Mouse (Mus musculus) G1E-ER4 (cell line): ENCODE results near the gene Cpa3. TPM values are rescaled to one million over a fixed set of nuclear protein-coding genes. Genes with fewer than 3 reads are reported as not detected.
A peak's percentile ranks its signal among the peaks of the same experiment; 100 is the strongest.

Experiments used
- GATA1 ChIP-seq: IDR thresholded peaks from one replicate; pipeline ENCODE4 v1.8.0; 2012; ENCODE audit warnings: low read length, inconsistent platforms
- polyA plus RNA-seq: library from polyadenylated mRNA; stranded (reverse); fragments of >175 nt; gene quantifications from 2 replicates; pipeline ENCODE4 v1.2.3, GENCODE M21; 2012

The Cpa3 gene
- 0.37 and 0.49 TPM in 2 replicates for polyA plus RNA-seq

DNA sequence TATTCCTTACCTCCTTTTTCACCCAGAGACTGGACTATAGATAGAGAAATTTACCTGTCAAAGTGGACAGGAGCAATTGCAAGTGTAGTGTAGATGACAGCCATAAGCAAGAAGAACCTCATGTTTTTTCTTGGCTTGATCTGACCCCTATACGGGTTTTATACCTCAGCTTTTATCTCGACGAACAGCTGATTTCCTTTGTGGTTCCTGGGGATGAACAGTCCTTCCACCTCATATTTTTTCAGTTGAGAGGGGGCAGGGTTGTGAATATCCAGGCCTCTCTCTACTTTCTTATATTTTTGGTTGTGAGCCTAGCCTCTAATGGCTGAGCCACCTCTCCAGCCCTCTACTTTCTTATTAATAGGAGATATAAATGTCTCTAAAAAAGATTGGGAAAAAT, at the start of gene Cpa3:
Cpa3 (minus strand) TSS at position 132 of the 400 bp plus-strand sequence.
- no peak for TF ChIP-seq GATA1

GRCm38 (mm10) chr3:20291370-20291769, 49.4 kb upstream of the Cpa3 start:
- no peak for TF ChIP-seq GATA1

DNA sequence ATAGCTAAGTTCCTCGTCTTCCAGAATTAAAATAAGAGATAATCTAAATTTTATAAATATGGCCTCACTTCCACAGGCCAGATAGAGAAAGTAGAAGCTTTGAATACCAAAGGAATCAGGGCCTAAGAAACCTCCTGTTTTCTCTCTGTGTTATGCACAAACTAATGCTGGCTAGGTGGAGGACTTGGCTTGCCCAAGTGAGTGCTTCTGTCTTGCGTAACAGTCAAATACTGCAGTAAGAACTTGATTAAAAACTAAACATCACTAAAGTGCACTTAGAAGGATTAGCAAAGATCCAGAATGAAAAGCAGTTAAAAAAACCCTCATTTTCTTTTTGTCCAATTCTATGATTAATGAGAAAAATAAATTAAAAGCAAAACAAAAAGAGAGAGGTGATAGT, 46.8 kb upstream of the Cpa3 start:
- TF ChIP-seq GATA1, result no peak

DNA sequence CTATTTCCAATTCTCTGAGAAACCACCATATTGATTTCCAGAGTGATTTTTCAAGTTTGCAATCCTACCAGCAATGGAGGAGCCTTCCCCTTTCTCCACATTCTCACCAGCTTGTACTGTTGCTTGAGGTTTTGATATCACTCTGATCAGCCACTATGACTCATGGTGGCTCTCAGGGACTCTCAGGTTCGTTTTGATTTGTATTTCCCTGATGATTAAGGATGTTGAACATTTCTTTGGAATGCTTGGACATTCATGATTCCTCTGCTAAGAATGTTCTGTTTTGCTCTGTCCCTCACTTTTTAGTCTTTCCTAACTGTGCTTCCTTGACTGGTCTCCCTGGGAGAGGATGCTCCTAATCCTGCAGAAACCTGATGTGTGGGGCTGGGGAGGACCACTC, 39.8 kb upstream of the Cpa3 start:
- TF ChIP-seq GATA1, result no peak

- TF ChIP-seq GATA1, result no peak
Observed at GRCm38 (mm10) chr3:20275633-20276032, 33.7 kb upstream of the Cpa3 start, which contains the start of gene Cpb1. Gene Cpb1, minus strand, starts transcription at chr3:20275733.

DNA sequence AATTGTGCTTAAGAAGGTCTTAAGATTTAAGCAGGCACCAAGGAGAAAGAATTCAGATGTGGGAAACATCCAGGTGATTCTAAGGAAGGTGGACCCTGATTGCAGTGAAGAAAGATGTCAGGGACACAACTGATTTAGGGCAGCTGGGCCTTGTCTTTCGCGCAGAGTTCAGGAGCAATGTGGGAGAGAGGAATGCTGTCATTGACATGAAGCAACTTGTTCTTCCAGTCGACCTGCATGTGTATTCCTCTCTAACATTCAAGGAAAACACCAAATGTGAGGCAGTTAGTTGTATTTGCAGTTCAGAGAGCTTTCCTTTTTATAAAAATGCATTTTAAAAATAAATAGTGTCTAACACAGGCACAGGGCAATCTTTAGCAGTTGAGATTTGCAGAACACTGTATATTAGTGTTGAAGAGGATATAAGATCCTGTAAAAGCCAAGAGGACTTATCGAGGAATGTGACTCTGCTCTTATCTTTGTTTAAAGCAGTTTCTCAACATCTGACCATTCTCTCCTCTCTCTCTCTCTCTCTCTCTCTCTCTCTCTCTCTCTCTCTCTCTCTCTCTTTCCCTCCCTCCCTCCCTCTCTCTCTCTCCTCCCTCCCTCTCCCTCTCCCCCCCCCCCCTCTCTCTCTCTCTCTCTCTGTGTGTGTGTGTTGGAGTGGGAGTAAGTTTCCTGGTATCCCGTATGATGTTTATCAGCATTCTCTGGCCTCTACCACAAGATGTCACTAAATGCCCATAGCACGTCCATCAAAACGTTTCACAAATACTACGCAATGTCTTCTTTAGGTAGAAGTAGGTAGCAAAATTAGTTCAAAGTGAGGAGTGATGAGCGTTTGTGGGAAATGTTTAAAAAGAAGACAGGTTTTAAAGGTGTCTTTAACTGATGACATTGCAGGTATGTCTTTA, 12.8 kb upstream of the Cpa3 start:
- no peak for TF ChIP-seq GATA1

DNA sequence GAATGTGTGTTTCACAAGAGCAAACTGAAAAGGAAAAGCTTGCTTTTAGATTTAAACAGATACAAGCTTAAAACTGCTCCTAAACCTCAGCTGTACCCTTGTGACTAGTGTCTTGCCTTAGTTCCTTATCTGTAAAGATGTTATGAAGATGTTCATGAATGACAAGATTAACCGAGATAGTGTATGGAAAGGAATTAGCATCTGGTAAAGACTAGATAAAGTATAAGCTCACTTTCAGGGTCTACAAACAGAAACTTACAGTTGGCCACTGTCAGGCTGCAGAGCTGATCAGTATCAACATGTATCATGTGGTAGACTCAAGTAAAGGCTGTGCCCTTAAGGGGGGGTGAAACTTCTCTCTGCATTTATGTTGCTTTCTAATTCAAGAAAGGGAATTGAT, 1.9 kb upstream of the Cpa3 start:
- TF ChIP-seq GATA1, result peak; percentile 74

- peak; percentile 15 for TF ChIP-seq GATA1
Observed at GRCm38 (mm10) chr3:20239741-20240140, 2.2 kb downstream of the Cpa3 start.

- TF ChIP-seq GATA1, result no peak
Observed at GRCm38 (mm10) chr3:20236965-20237364, 5.0 kb downstream of the Cpa3 start.

DNA sequence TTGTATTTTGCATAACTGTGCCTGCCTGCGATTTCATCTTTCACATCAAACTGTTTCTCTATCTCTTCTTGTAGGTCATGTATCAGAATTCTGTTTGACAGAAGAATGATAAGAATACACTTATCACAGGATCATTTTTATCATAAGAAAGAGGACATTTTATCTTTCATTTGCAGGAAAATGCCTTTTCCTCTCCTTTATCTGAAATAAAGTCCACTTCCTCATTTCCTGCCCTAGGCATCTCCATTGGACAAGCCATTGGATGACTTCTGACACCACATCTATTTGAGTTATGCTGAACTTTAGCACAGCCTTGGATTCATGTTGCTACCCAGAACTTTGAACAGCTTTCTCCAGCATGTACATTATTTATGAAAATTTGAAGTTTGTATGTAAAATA, 13.0 kb downstream of the Cpa3 start:
- peak; percentile 40 for TF ChIP-seq GATA1

DNA sequence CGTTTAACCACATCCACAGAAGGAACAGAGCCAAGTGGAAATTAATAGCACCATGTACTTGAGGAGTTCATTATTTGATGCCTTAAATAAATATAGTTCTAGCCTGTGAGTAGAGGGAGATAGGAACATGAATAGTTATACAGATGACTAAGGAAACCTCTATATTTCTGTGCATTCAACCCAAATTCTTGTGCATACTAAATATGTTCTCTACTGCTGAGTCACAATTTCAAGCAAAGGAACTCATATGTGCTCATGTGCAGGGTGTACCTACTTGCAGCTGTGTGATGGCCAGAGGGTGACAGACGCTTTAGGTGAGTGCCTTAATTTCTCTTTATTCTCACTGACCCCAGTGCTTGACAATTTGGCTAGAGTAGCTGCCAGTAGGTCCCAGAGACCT, 16.6 kb downstream of the Cpa3 start:
- no peak for TF ChIP-seq GATA1

GRCm38 (mm10) chr3:20222926-20223698, 18.9 kb downstream of the Cpa3 start:
- TF ChIP-seq GATA1, result no peak

DNA sequence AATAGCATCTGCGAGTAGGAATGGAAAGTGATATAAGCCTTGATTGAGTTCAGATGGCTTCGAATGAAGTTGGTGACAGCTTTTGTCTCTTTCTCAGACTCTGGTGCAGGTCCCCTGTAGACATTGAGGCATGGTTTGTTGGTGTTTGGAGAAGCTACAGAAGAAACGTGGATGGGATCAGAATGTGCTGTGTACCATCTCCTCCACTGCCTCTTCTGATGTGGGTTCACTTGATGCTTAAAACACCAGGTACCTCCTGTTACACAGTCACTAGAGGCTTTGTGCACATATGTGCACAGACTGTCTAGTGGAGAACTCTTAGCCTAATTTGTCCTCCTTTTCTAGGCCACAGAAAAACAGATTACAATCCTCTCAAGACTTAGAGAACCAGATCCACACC, 19.8 kb downstream of the Cpa3 start:
- TF ChIP-seq GATA1, result no peak

GRCm38 (mm10) chr3:20198869-20199268, 43.1 kb downstream of the Cpa3 start:
- no peak for TF ChIP-seq GATA1

DNA sequence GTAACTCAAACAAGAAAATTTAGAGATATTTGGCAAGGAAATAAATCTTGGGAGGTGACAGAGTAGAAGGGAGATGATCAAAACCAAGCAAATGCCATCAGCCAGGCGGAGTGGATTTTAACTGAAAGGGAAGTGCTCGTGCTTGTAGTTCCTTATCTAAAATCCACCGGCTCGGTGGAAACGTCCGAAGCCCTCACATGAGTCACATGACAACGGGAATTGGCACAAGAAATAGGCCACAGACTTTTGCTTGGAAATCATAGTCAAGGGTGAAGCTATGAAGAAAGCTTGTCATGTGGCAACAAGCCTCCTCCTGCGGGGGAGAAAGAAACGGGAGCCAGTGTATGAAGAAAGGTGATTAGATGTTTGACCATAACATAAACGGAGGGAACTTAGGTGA, 44.1 kb downstream of the Cpa3 start:
- no peak for TF ChIP-seq GATA1

DNA sequence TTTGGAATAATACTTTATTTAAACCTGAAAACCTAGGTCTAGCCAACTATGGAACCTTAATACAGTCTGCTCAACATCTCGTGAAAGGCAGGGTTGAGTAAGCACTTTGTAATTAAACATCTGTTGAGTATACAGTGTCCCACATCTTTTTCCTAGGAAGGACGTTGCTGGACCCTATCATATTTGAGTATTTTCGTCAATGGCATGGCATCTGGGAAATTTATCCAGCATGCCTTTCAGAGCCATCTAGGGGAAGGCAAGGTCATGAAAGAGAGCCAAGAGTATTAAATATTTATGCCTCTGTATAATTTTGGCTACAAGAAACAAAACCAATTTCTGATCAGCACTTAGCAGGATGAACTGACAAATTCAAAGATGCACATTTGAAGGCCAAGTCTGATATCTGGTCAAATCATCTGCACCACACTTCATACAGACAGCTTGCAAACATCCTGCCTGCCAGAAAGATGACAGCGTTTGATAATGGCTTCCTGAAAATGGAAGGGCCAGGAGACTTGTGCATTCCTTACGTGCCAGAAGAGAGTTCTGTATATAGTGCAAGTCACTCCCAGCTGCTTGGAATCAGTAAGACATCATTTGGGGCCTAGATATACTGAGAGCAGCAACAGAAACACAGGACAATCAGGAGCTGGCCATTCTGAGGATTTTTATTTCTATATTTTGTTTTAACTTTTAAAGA, 52.9 kb downstream of the Cpa3 start:
- peak; percentile 84 for TF ChIP-seq GATA1
